Mouse (Mus musculus) liver, embryonic 16.5 days (tissue): ENCODE data around the gene Klf16. TPM values are rescaled to one million over a fixed set of nuclear protein-coding genes. Genes with fewer than 3 reads are reported as not detected.

ENCODE experiments used
- ATAC-seq: fragments of 200-750 bp; cut with Nextera tagmentation; 2 replicates; pipeline ENCODE4 v1.8.0; 2017; ENCODE audit warnings: low read depth, mild to moderate bottlenecking, moderate number of reproducible peaks, moderate library complexity
- H3K27ac ChIP-seq: fragments of 300-500 bp; sonication (generic); 2 replicates; pipeline ENCODE4 v1.5.1; 2014; ENCODE audit warnings: mild to moderate bottlenecking, low read length
- H3K27me3 ChIP-seq: fragments of 300-500 bp; sonication (generic); 2 replicates; pipeline ENCODE4 v1.6.1; 2014; ENCODE audit warnings: low read depth, low read length, mixed read lengths; ENCODE audit not compliant: control insufficient read depth, insufficient read depth
- H3K36me3 ChIP-seq: fragments of 300-500 bp; sonication (generic); 2 replicates; pipeline ENCODE4 v1.6.1; 2014; ENCODE audit warnings: mild to moderate bottlenecking; ENCODE audit not compliant: control insufficient read depth, insufficient read depth
- H3K4me1 ChIP-seq: fragments of 300-500 bp; sonication (generic); 2 replicates; pipeline ENCODE4 v1.6.1; 2014; ENCODE audit warnings: low read depth, low read length, mixed read lengths; ENCODE audit not compliant: control insufficient read depth
- H3K4me2 ChIP-seq: fragments of 300-500 bp; sonication (generic); 2 replicates; pipeline ENCODE4 v1.6.1; 2014; ENCODE audit warnings: low read depth, low read length, mixed read lengths
- H3K4me3 ChIP-seq: fragments of 300-500 bp; sonication (generic); 2 replicates; pipeline ENCODE4 v1.5.1; 2014; ENCODE audit warnings: low read depth, mild to moderate bottlenecking, low read length
- H3K9ac ChIP-seq: fragments of 300-500 bp; sonication (generic); 2 replicates; pipeline ENCODE4 v1.6.1; 2014; ENCODE audit warnings: low read depth, low read length
- H3K9me3 ChIP-seq: fragments of 300-500 bp; sonication (generic); replicated peaks from 2 replicates; pipeline ENCODE4 v1.6.1; 2016; ENCODE audit warnings: low read length; ENCODE audit not compliant: control insufficient read depth
- whole genome bisulfite sequencing: fragments of 180-500 bp; shearing (Covaris S2); extraction: QIAGEN DNeasy Blood & Tissue Kit; methylation state at CpG from one replicate; pipeline ENCODE4 v1.1.7; 2014; ENCODE audit not compliant: insufficient replicate concordance; 5-methylcytosine and 5-hydroxymethylcytosine counted together
- polyA plus RNA-seq: library from polyadenylated mRNA; unstranded; fragments of >200 nt; fragmentation: Nextera tagmentation; extraction: Ambion mirVana; gene quantifications from 2 replicates; pipeline ENCODE4 v1.2.1, GENCODE M21; 2015

Gene Klf16
- polyA plus RNA-seq, 1 experiment from 2014 or later = 10.7 TPM

- no peak for ATAC-seq
- Histone ChIP-seq H3K4me3 (peak overlapping the region; percentile 85), H3K4me2 (peak overlapping the region; percentile 96), H3K9ac (peak overlapping the region; percentile 87), H3K9me3 (no peaks in the 10 kb centered on the region), H3K4me1 (peaks cover 78% of the 10 kb centered on the region), H3K36me3 (no peaks in the 10 kb centered on the region), H3K27ac (peak overlapping the region; percentile 98), H3K27me3 (no peaks in the 10 kb centered on the region)
- 50% methylated on average over 8 of the region's 9 CpGs for WGBS
Observed at GRCm38 (mm10) chr10:80573944-80574343, 3.2 kb downstream of the Klf16 start.

GRCm38 (mm10) chr10:80572477-80572876, 4.6 kb downstream of the Klf16 start:
- WGBS = 13% methylated on average over 2 of the region's 2 CpGs
- no peaks in the 10 kb centered on the region for H3K27me3 ChIP-seq
- H3K4me2 ChIP-seq = peak overlapping the region; percentile 96
- H3K4me3 ChIP-seq = peak overlapping the region; percentile 85
- H3K9me3 ChIP-seq = no peaks in the 10 kb centered on the region
- peak; percentile 49 for ATAC-seq
- H3K4me1 ChIP-seq = peaks cover 69% of the 10 kb centered on the region
- H3K36me3 ChIP-seq = peaks cover 10% of the 10 kb centered on the region
- H3K27ac ChIP-seq = peak overlapping the region; percentile 98
- peak overlapping the region; percentile 87 for H3K9ac ChIP-seq

- Histone ChIP-seq H3K27me3 (no peaks in the 10 kb centered on the region), H3K4me3 (peak overlapping the region; percentile 85), H3K9ac (peak overlapping the region; percentile 87), H3K27ac (peak overlapping the region; percentile 98), H3K36me3 (peaks cover 10% of the 10 kb centered on the region), H3K9me3 (no peaks in the 10 kb centered on the region), H3K4me1 (peaks cover 76% of the 10 kb centered on the region), H3K4me2 (peak overlapping the region; percentile 96)
- peak; percentile 38 for ATAC-seq
- 10% methylated on average over 30 of the region's 30 CpGs for WGBS
Observed at GRCm38 (mm10) chr10:80570871-80571836, 6.0 kb downstream of the Klf16 start.

GRCm38 (mm10) chr10:80570419-80570818, 6.7 kb downstream of the Klf16 start:
- Histone ChIP-seq H3K4me1 (peaks cover 72% of the 10 kb centered on the region), H3K9ac (peak overlapping the region; percentile 87), H3K27me3 (no peaks in the 10 kb centered on the region), H3K27ac (peak overlapping the region; percentile 98), H3K4me2 (peak overlapping the region; percentile 96), H3K36me3 (peaks cover 15% of the 10 kb centered on the region), H3K4me3 (peak overlapping the region; percentile 85), H3K9me3 (no peaks in the 10 kb centered on the region)
- WGBS = 33% methylated on average over 10 of the region's 10 CpGs
- no peak for ATAC-seq

GRCm38 (mm10) chr10:80569664-80570066, 7.5 kb downstream of the Klf16 start:
- Histone ChIP-seq H3K4me3 (peak overlapping the region; percentile 85), H3K4me2 (peak overlapping the region; percentile 96), H3K9ac (peak overlapping the region; percentile 87), H3K36me3 (peaks cover 15% of the 10 kb centered on the region), H3K27ac (peak overlapping the region; percentile 98), H3K4me1 (peaks cover 64% of the 10 kb centered on the region), H3K27me3 (no peaks in the 10 kb centered on the region), H3K9me3 (no peaks in the 10 kb centered on the region)
- 7% methylated on average over 10 of the region's 10 CpGs for WGBS
- ATAC-seq = peak; percentile 79

- H3K9ac ChIP-seq = no peak overlapping the region
- H3K27me3 ChIP-seq = no peaks in the 10 kb centered on the region
- ATAC-seq = no peak
- H3K36me3 ChIP-seq = peaks cover 15% of the 10 kb centered on the region
- no peaks in the 10 kb centered on the region for H3K9me3 ChIP-seq
- H3K4me3 ChIP-seq = no peak overlapping the region
- peaks cover 57% of the 10 kb centered on the region for H3K4me1 ChIP-seq
- no peak overlapping the region; the same call in 1 of the 2 replicates for H3K27ac ChIP-seq
- H3K4me2 ChIP-seq = peak overlapping the region; percentile 57; the same call in 1 of the 2 replicates
- 90% methylated on average over 29 of the region's 29 CpGs for WGBS
Observed at GRCm38 (mm10) chr10:80568876-80569275, 8.2 kb downstream of the Klf16 start.

- no peak for ATAC-seq
- Histone ChIP-seq H3K9ac (no peak overlapping the region), H3K36me3 (peaks cover 15% of the 10 kb centered on the region), H3K27me3 (no peaks in the 10 kb centered on the region), H3K4me1 (peaks cover 43% of the 10 kb centered on the region), H3K4me2 (no peak overlapping the region), H3K9me3 (no peaks in the 10 kb centered on the region), H3K4me3 (no peak overlapping the region), H3K27ac (no peak overlapping the region; the same call in 1 of the 2 replicates)
- 36% methylated on average over 17 of the region's 17 CpGs for WGBS
Observed at GRCm38 (mm10) chr10:80566375-80567092, 10.6 kb downstream of the Klf16 start.

GRCm38 (mm10) chr10:80561116-80561944, 15.8 kb downstream of the Klf16 start, which contains the start of gene Rexo1:
Rexo1 (minus strand) TSS chr10:80561560.
- H3K4me1 ChIP-seq = peaks cover 46% of the 10 kb centered on the region
- H3K27me3 ChIP-seq = no peaks in the 10 kb centered on the region
- H3K36me3 ChIP-seq = peaks cover 5% of the 10 kb centered on the region; the same call in 1 of the 2 replicates
- H3K9ac ChIP-seq = peak within 1 kb of the TSS; percentile 94
- H3K27ac ChIP-seq = peak within 1 kb of the TSS; percentile 90
- WGBS = under 1% methylated on average over 71 of the region's 72 CpGs
- peak within 1 kb of the TSS; percentile 74 for H3K4me2 ChIP-seq
- H3K9me3 ChIP-seq = no peaks in the 10 kb centered on the region
- H3K4me3 ChIP-seq = peak within 1 kb of the TSS; percentile 91
- peak; percentile 81 for ATAC-seq
